Mouse (Mus musculus) embryonic facial prominence, embryonic 14.5 days (tissue): ENCODE results near the gene Gm19426. TPM values are rescaled to one million over a fixed set of nuclear protein-coding genes. Genes with fewer than 3 reads are reported as not detected.

ENCODE experiments used
- ATAC-seq: fragments of 200-750 bp; cut with Nextera tagmentation; 2 replicates; pipeline ENCODE4 v1.8.0; 2017; ENCODE audit warnings: low read depth, moderate number of reproducible peaks, moderate TSS enrichment
- DNase-seq: peaks from one replicate; pipeline ENCODE4 v3.0.0-alpha.2; 2015; ENCODE audit warnings: low spot score
- H3K27ac ChIP-seq: fragments of 300-500 bp; sonication (generic); replicated peaks from 2 replicates; pipeline ENCODE4 v1.5.1; 2014; ENCODE audit warnings: low read depth, mild to moderate bottlenecking, low read length, moderate library complexity
- H3K27me3 ChIP-seq: fragments of 300-500 bp; sonication (generic); replicated peaks from 2 replicates; pipeline ENCODE4 v1.6.1; 2014; ENCODE audit warnings: low read length; ENCODE audit not compliant: control insufficient read depth, insufficient read depth
- H3K36me3 ChIP-seq: fragments of 300-500 bp; sonication (generic); 2 replicates; pipeline ENCODE4 v1.6.1; 2014; ENCODE audit warnings: low read length, mixed read lengths; ENCODE audit not compliant: control insufficient read depth, insufficient read depth
- H3K4me1 ChIP-seq: fragments of 300-500 bp; sonication (generic); 2 replicates; pipeline ENCODE4 v1.6.1; 2014; ENCODE audit warnings: antibody characterized with exemption, low read length; ENCODE audit not compliant: control insufficient read depth, insufficient read depth
- H3K4me2 ChIP-seq: fragments of 300-500 bp; sonication (generic); 2 replicates; pipeline ENCODE4 v1.6.1; 2014; ENCODE audit warnings: low read depth, mild to moderate bottlenecking, low read length, moderate library complexity, mixed read lengths
- H3K4me3 ChIP-seq: fragments of 300-500 bp; sonication (generic); 2 replicates; pipeline ENCODE4 v1.5.1; 2014; ENCODE audit warnings: low read depth, mild to moderate bottlenecking, low read length
- H3K9ac ChIP-seq: fragments of 300-500 bp; sonication (generic); 2 replicates; pipeline ENCODE4 v1.6.1; 2014; ENCODE audit warnings: low read depth, mild to moderate bottlenecking, low read length, moderate library complexity, mixed read lengths
- H3K9me3 ChIP-seq: fragments of 300-500 bp; sonication (generic); 2 replicates; pipeline ENCODE4 v1.6.1; 2016; ENCODE audit warnings: low read length; ENCODE audit not compliant: control insufficient read depth
- WGBS: fragments of 180-500 bp; shearing (Covaris S2); extraction: QIAGEN DNeasy Blood & Tissue Kit; methylation state at CpG from one replicate; pipeline ENCODE4 v1.1.7; 2014; 5-methylcytosine and 5-hydroxymethylcytosine counted together
- microRNA counts: library from miRNA; unstranded; fragments of <30 nt; microRNA quantifications from one replicate; lab custom pipeline; 2017
- microRNA-seq: library from miRNA; unstranded; fragments of <30 nt; microRNA quantifications from one replicate; pipeline ENCODE4, GENCODE M21; 2016; ENCODE audit warnings: borderline number of aligned reads
- polyA plus RNA-seq: library from polyadenylated mRNA; unstranded; fragments of >200 nt; fragmentation: Nextera tagmentation; extraction: Ambion mirVana; gene quantifications from 2 replicates; pipeline ENCODE4 v1.2.1, GENCODE M21; 2014

Gene Gm19426
- polyA plus RNA-seq, 1 experiment from 2014 or later: 4.0 TPM

DNA sequence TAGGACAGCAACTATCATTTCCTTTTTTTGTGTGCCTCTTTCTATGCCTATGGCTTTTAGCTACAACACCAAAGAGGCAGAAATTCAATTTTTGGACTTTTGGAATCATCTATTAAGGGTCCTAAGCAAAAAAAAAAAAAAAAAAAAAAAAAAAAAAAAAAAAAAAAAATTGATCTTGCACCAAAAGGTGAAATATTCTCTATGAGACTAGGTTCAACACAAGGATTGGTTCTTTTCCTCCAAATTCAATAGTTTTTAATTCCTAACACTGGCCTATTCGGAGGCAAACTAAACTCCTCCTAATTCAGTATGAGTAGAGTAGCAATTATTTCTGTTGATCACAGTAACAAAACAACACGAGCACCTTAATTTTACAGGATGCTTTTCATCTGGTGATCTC lies 31.6 kb downstream of the Gm19426 start:
- Histone ChIP-seq H3K4me2 (no peak overlapping the region), H3K36me3 (peaks cover 44% of the 10 kb centered on the region), H3K27ac (no peak overlapping the region), H3K4me1 (peaks cover 9% of the 10 kb centered on the region), H3K9me3 (no peaks in the 10 kb centered on the region), H3K9ac (no peak overlapping the region), H3K27me3 (no peaks in the 10 kb centered on the region), H3K4me3 (no peak overlapping the region)
- DNase-seq (no peak), ATAC-seq (no peak)
- WGBS: 83% methylated on average over 2 of the region's 2 CpGs

DNA sequence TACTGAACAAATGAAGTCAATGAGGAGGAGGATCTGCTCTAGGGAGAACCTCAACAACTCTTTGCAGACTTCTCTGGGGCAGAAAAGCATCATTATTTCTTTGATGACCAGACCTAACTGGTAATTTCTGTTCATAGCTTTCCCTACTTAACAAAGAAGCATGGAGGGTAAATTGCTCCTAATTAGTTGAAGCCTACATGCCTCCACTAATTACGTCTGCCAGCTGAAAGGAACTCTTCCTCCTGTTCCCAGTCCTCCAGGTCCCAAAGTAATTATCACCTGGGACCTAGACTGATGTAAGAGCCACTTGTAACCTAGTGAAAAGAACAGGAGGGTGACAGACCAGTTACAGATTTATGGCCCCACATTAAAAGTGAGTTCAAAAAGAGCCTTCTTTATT lies 35.9 kb downstream of the Gm19426 start:
- peaks cover 81% of the 10 kb centered on the region for H3K36me3 ChIP-seq

DNA sequence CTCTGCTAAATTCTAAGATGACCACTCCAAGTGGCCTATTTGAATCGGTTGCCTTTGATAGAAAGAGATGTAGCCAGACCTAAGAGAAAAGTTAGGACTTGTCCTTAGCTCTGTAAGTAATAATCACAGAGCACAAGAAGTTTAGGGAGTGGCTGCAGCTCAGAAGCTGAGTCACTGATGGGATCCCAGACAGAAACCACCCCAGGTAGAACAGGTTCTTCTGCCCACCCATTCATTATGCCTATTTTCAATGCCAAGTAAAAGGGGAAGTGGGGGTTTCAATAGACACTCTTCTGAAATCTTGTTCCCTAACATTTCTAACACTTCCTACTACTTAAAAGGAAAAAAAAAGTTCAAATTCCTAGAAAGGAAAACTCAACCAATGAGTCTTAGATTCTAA lies 38.2 kb downstream of the Gm19426 start:
- Histone ChIP-seq H3K4me2 (no peak overlapping the region), H3K9ac (no peak overlapping the region), H3K4me3 (no peak overlapping the region), H3K36me3 (peaks cover 84% of the 10 kb centered on the region), H3K27ac (no peak overlapping the region), H3K27me3 (no peaks in the 10 kb centered on the region), H3K4me1 (no peaks in the 10 kb centered on the region), H3K9me3 (no peaks in the 10 kb centered on the region)
- 81% methylated on average over 1 of the region's 1 CpGs for WGBS
- DNase-seq (peak; percentile 50), ATAC-seq (no peak)

More for the DNA sequence above, 35.9 kb downstream of the Gm19426 start:
- H3K27me3 ChIP-seq: no peaks in the 10 kb centered on the region
- no peak overlapping the region for H3K4me2 ChIP-seq
- no peak overlapping the region for H3K4me3 ChIP-seq
- no peak overlapping the region for H3K9ac ChIP-seq
- DNase-seq: peak; percentile 17
- H3K4me1 ChIP-seq: no peaks in the 10 kb centered on the region
- WGBS: 42% methylated on average over 1 of the region's 1 CpGs
- ATAC-seq: no peak; the same call in 1 of the 2 replicates
- no peaks in the 10 kb centered on the region for H3K9me3 ChIP-seq
- H3K27ac ChIP-seq: no peak overlapping the region

DNA sequence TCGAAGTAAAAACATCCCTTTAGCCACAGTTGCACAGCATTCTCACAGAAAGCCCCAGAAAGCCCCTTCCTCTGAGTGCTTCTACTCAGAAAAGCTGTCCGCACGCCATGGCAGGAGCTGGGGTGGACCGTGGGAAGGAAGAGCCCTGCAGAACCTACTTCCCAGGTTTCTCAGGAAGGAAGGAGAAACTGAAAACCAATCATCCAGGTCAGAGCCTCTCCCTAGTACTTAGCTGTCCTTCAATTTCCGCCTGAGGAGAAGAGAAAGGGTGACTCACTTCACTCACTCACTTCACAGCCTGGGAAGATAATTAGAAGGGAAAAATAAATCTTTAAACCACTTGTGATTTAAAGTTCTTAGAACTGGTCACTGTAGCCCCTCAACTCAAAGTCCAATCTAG lies 39.1 kb downstream of the Gm19426 start:
- no peak overlapping the region for H3K4me3 ChIP-seq
- H3K36me3 ChIP-seq: peaks cover 83% of the 10 kb centered on the region
- DNase-seq (no peak), ATAC-seq (no peak)
- no peaks in the 10 kb centered on the region for H3K4me1 ChIP-seq
- H3K4me2 ChIP-seq: no peak overlapping the region
- no peaks in the 10 kb centered on the region for H3K9me3 ChIP-seq
- no peak overlapping the region; the same call in 1 of the 2 replicates for H3K27ac ChIP-seq
- no peak overlapping the region for H3K9ac ChIP-seq
- H3K27me3 ChIP-seq: no peaks in the 10 kb centered on the region
- 76% methylated on average over 5 of the region's 5 CpGs for WGBS

DNA sequence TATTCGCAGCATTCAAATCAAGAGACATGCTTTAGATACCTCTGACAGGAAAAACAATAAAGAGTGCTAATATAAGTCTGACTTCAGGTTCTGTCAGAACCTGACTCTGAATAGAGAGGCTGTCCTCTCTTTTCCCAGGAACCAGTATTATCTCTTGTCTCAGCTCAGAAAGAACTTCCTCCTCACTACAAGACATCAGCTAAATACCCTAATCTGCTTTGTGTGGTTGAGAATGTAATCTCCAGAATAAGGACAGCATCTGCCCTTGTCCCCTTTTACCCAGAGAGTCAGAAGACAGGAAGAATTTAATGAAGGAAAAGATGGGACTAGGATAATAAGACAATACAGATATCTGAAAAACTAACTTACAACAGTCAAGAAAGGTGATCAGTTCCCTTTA lies 40.0 kb downstream of the Gm19426 start:
- H3K9ac ChIP-seq: no peak overlapping the region
- no peak overlapping the region for H3K4me2 ChIP-seq
- no peaks in the 10 kb centered on the region for H3K4me1 ChIP-seq
- WGBS: 90% methylated on average over 1 of the region's 1 CpGs
- no peaks in the 10 kb centered on the region for H3K27me3 ChIP-seq
- no peaks in the 10 kb centered on the region for H3K9me3 ChIP-seq
- ATAC-seq (no peak), DNase-seq (no peak)
- peaks cover 83% of the 10 kb centered on the region for H3K36me3 ChIP-seq
- no peak overlapping the region for H3K4me3 ChIP-seq
- no peak overlapping the region for H3K27ac ChIP-seq

DNA sequence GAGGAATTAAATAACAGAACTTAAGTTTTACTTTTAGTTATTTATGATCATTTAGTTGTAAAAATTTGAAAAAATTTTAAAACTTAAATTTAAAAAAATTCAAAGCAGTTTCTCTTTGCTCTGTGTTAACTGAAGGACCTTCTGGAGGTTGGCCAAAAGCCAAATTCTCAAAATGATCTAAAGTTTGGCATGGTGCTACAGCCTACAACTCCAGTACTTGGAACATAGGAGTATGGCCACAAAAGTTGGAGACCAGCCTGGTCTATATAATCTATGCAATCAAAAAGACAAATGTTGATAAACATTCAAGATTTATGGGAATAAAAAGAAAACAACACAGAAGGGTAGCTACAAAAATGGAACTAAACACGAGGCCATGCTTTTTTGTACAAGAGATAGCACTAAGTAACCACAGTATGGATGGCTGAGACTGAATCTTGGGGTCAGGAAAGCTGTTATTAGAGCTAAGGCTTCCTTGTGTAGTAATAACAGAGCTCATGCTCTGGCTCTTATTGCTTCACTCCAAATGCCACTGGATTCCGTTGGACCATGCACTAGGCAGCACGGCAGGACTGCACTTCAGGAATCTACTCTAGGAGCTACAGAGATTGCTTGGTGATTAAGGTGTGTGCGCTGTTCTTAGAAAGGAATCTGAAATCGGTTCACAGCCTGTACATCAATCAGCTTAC lies 48.3 kb downstream of the Gm19426 start:
- Histone ChIP-seq H3K4me3 (no peak overlapping the region), H3K36me3 (peaks cover 83% of the 10 kb centered on the region), H3K4me2 (no peak overlapping the region), H3K27ac (no peak overlapping the region), H3K4me1 (no peaks in the 10 kb centered on the region), H3K27me3 (no peaks in the 10 kb centered on the region), H3K9me3 (no peaks in the 10 kb centered on the region), H3K9ac (no peak overlapping the region)
- ATAC-seq: no peak
- no peak for DNase-seq
- 91% methylated on average over 5 of the region's 5 CpGs for WGBS

MicroRNAs within 50 kb of the gene (microRNA counts, 519-probe panel; counts per million panel counts)
- microRNA mmu-miR-130a (lab: Ali Mortazavi, UCI): 4,451 counts per million, percentile 97 among the panel's probes with 10 or more counts

Small RNAs within 50 kb of the gene (microRNA-seq; reads per million reads assigned to microRNA genes)
- gene Mir130a: 25,905 reads per million, percentile 97 among the genes with 10 or more reads in this experiment

Other genes starting within 250 kb of the Gm19426 start
- gene Ctnnd1, start 92.9 kb downstream of the Gm19426 start, polyA plus RNA-seq: 48.9 and 49.0 TPM in 2 replicates
- gene Btbd18, start 84.6 kb downstream of the Gm19426 start, polyA plus RNA-seq: 0.14 TPM in 1 of 2 replicates, not detected in the other
- 237 and 272 TPM in 2 replicates for gene Selenoh, start 72.9 kb downstream of the Gm19426 start, polyA plus RNA-seq
- not detected in 2 replicates for gene Gm28635, start 65.6 kb downstream of the Gm19426 start, polyA plus RNA-seq
- gene Med19, start 65.3 kb downstream of the Gm19426 start, polyA plus RNA-seq: 28.4 and 28.8 TPM in 2 replicates
- gene Tmx2, start 64.5 kb downstream of the Gm19426 start, polyA plus RNA-seq: 99.0 and 103 TPM in 2 replicates
- gene Zdhhc5, start 28.5 kb downstream of the Gm19426 start, polyA plus RNA-seq: 31.4 and 31.6 TPM in 2 replicates
- 22.6 and 24.2 TPM in 2 replicates for gene Clp1, start 16.3 kb downstream of the Gm19426 start, polyA plus RNA-seq
- 5.5 and 6.5 TPM in 2 replicates for gene Ypel4, start 9.6 kb downstream of the Gm19426 start, polyA plus RNA-seq
- gene Serping1, start 31.8 kb upstream of the Gm19426 start, polyA plus RNA-seq: 63.0 and 64.7 TPM in 2 replicates
- 44.5 and 48.2 TPM in 2 replicates for gene Ube2l6, start 55.2 kb upstream of the Gm19426 start, polyA plus RNA-seq
- gene Smtnl1, start 79.0 kb upstream of the Gm19426 start, polyA plus RNA-seq: 0.48 and 1.6 TPM in 2 replicates
- gene Timm10, start 83.3 kb upstream of the Gm19426 start, polyA plus RNA-seq: 55.5 and 55.7 TPM in 2 replicates
- gene Slc43a1, start 95.2 kb upstream of the Gm19426 start, polyA plus RNA-seq: 14.3 and 17.0 TPM in 2 replicates
- 2.5 and 3.4 TPM in 2 replicates for gene Rtn4rl2, start 143.1 kb upstream of the Gm19426 start, polyA plus RNA-seq
- gene Slc43a3, start 192.9 kb upstream of the Gm19426 start, polyA plus RNA-seq: 36.6 and 38.8 TPM in 2 replicates
- gene Prg2, start 236.8 kb upstream of the Gm19426 start, polyA plus RNA-seq: 0.34 TPM in 1 of 2 replicates, not detected in the other
- not detected in 2 replicates for gene Prg3, start 244.6 kb upstream of the Gm19426 start, polyA plus RNA-seq